Mouse (Mus musculus) induced T-regulatory cell, adult 2 months (primary cell): ENCODE results near the gene Tgfbr3.

ENCODE experiments used
- DNase-seq: peaks from one replicate; pipeline ENCODE4 v3.0.0-alpha.2; 2012; ENCODE audit warnings: low read depth

The Tgfbr3 gene

GRCm38 (mm10) chr5:107146111-107146616 is 143.3 kb downstream of the Tgfbr3 start:
- DNase-seq = no peak

- DNase-seq = no peak
Measured at GRCm38 (mm10) chr5:107145125-107145524, 144.3 kb downstream of the Tgfbr3 start.

GRCm38 (mm10) chr5:107144263-107144843 is 145.1 kb downstream of the Tgfbr3 start:
- no peak for DNase-seq

GRCm38 (mm10) chr5:107143406-107143805 is 146.0 kb downstream of the Tgfbr3 start:
- no peak for DNase-seq

- no peak for DNase-seq
Measured at GRCm38 (mm10) chr5:107142791-107143190, 146.6 kb downstream of the Tgfbr3 start.

- no peak for DNase-seq
Measured at GRCm38 (mm10) chr5:107141375-107141774, 148.1 kb downstream of the Tgfbr3 start.

GRCm38 (mm10) chr5:107139800-107140651 is 149.4 kb downstream of the Tgfbr3 start:
- no peak for DNase-seq

GRCm38 (mm10) chr5:107133336-107133735 is 156.1 kb downstream of the Tgfbr3 start:
- no peak for DNase-seq

- no peak for DNase-seq
Measured at GRCm38 (mm10) chr5:107132231-107132630, 157.2 kb downstream of the Tgfbr3 start.

GRCm38 (mm10) chr5:107129304-107129703 is 160.1 kb downstream of the Tgfbr3 start:
- DNase-seq = no peak

- DNase-seq = no peak
Measured at GRCm38 (mm10) chr5:107126561-107126960, 162.9 kb downstream of the Tgfbr3 start.

GRCm38 (mm10) chr5:107125131-107125530 is 164.3 kb downstream of the Tgfbr3 start:
- DNase-seq = no peak

- no peak for DNase-seq
Measured at GRCm38 (mm10) chr5:107124531-107124930, 164.9 kb downstream of the Tgfbr3 start.

- DNase-seq = no peak
Measured at GRCm38 (mm10) chr5:107122622-107123021, 166.8 kb downstream of the Tgfbr3 start.

- no peak for DNase-seq
Measured at GRCm38 (mm10) chr5:107121086-107121485, 168.3 kb downstream of the Tgfbr3 start.

- no peak for DNase-seq
Measured at GRCm38 (mm10) chr5:107120624-107121023, 168.8 kb downstream of the Tgfbr3 start.

- no peak for DNase-seq
Measured at GRCm38 (mm10) chr5:107119896-107120295, 169.5 kb downstream of the Tgfbr3 start.

GRCm38 (mm10) chr5:107116821-107117220 is 172.6 kb downstream of the Tgfbr3 start:
- no peak for DNase-seq

- no peak for DNase-seq
Measured at GRCm38 (mm10) chr5:107112656-107113275, 176.7 kb downstream of the Tgfbr3 start.

- no peak for DNase-seq
Measured at GRCm38 (mm10) chr5:107111802-107112201, 177.6 kb downstream of the Tgfbr3 start.

GRCm38 (mm10) chr5:107110880-107111520 is 178.4 kb downstream of the Tgfbr3 start:
- DNase-seq = no peak
